Mouse (Mus musculus) G1E (cell line): Measurements from ENCODE around the gene Tek.
"Not testable (repeated sequence)": the region's sequence is repeated elsewhere in the genome, so short reads cannot be mapped to it uniquely, and the experiment has no call there.

Source experiments
- CTCF ChIP-seq: IDR thresholded peaks from 2 replicates; pipeline ENCODE4 v1.5.1; 2012; ENCODE audit warnings: low read depth, low read length, inconsistent platforms, mixed read lengths
- GATA1 ChIP-seq: IDR thresholded peaks from 2 replicates; pipeline ENCODE4 v1.6.1; 2012; ENCODE audit warnings: borderline replicate concordance, low read length, inconsistent platforms, mixed read lengths
- POLR2AphosphoS5 ChIP-seq: IDR thresholded peaks from 2 replicates; pipeline ENCODE4 v1.6.1; 2012; ENCODE audit warnings: low read depth, low read length, inconsistent platforms; ENCODE audit not compliant: insufficient replicate concordance
- TAL1 ChIP-seq: conservative IDR thresholded peaks from 2 replicates; pipeline ENCODE4 v1.6.1; 2012; ENCODE audit warnings: low read depth, low read length, inconsistent platforms, mixed read lengths

- TF ChIP-seq CTCF, GATA1, TAL1, POLR2AphosphoS5: not testable (repeated sequence)
Measured at GRCm38 (mm10) chr4:94689804-94690203, 49.3 kb upstream of the Tek start.
